Mouse (Mus musculus) telencephalon, adult 2 months (tissue): Measurements from ENCODE around the gene Zbp1.

Source experiments
- DNase-seq: peaks from one replicate; pipeline ENCODE4 v3.0.0-alpha.2; 2011; ENCODE audit warnings: low read depth, low spot score

The Zbp1 gene

GRCm38 (mm10) chr2:173179046-173179445 lies 39.7 kb downstream of the Zbp1 start:
- no peak for DNase-seq

GRCm38 (mm10) chr2:173177951-173178350 lies 40.8 kb downstream of the Zbp1 start:
- no peak for DNase-seq

- no peak for DNase-seq
These were observed 41.2 kb downstream of the Zbp1 start for GRCm38 (mm10) chr2:173177481-173177880.

GRCm38 (mm10) chr2:173175703-173176102 lies 43.0 kb downstream of the Zbp1 start:
- DNase-seq = no peak

GRCm38 (mm10) chr2:173174569-173174968 lies 44.2 kb downstream of the Zbp1 start:
- DNase-seq = no peak

- DNase-seq = peak; percentile 72
These were observed 44.9 kb downstream of the Zbp1 start for GRCm38 (mm10) chr2:173173521-173174511.

- DNase-seq = no peak
These were observed 45.7 kb downstream of the Zbp1 start for GRCm38 (mm10) chr2:173173008-173173407.

- no peak for DNase-seq
These were observed 46.3 kb downstream of the Zbp1 start for GRCm38 (mm10) chr2:173172386-173172785.

GRCm38 (mm10) chr2:173171956-173172355 lies 46.8 kb downstream of the Zbp1 start:
- no peak for DNase-seq

- no peak for DNase-seq
These were observed 47.3 kb downstream of the Zbp1 start for GRCm38 (mm10) chr2:173171470-173171869.

GRCm38 (mm10) chr2:173170715-173171114 lies 48.0 kb downstream of the Zbp1 start:
- DNase-seq = no peak

GRCm38 (mm10) chr2:173170081-173170480 lies 48.6 kb downstream of the Zbp1 start:
- no peak for DNase-seq

GRCm38 (mm10) chr2:173168411-173168851 lies 50.3 kb downstream of the Zbp1 start:
- no peak for DNase-seq

GRCm38 (mm10) chr2:173165357-173165756 lies 53.4 kb downstream of the Zbp1 start:
- no peak for DNase-seq

- no peak for DNase-seq
These were observed 53.8 kb downstream of the Zbp1 start for GRCm38 (mm10) chr2:173164946-173165345.

- no peak for DNase-seq
These were observed 54.4 kb downstream of the Zbp1 start for GRCm38 (mm10) chr2:173164358-173164757.

- DNase-seq = no peak
These were observed 55.3 kb downstream of the Zbp1 start for GRCm38 (mm10) chr2:173163380-173163779.

- DNase-seq = no peak
These were observed 59.1 kb downstream of the Zbp1 start for GRCm38 (mm10) chr2:173159354-173160311.

- DNase-seq = no peak
These were observed 60.2 kb downstream of the Zbp1 start for GRCm38 (mm10) chr2:173158390-173159055.

GRCm38 (mm10) chr2:173157871-173158270 lies 60.9 kb downstream of the Zbp1 start:
- no peak for DNase-seq

- no peak for DNase-seq
These were observed 61.3 kb downstream of the Zbp1 start for GRCm38 (mm10) chr2:173157376-173157775.
